Mouse (Mus musculus): Measurements from ENCODE around the gene Olfr1250. TPM values are rescaled to one million over a fixed set of nuclear protein-coding genes. Genes with fewer than 3 reads are reported as not detected.
"Not testable (repeated sequence)": the region's sequence is repeated elsewhere in the genome, so short reads cannot be mapped to it uniquely, and the experiment has no call there.

Olfr1250 gene
- polyA plus RNA-seq (2012), result not detected in 2 replicates

DNA sequence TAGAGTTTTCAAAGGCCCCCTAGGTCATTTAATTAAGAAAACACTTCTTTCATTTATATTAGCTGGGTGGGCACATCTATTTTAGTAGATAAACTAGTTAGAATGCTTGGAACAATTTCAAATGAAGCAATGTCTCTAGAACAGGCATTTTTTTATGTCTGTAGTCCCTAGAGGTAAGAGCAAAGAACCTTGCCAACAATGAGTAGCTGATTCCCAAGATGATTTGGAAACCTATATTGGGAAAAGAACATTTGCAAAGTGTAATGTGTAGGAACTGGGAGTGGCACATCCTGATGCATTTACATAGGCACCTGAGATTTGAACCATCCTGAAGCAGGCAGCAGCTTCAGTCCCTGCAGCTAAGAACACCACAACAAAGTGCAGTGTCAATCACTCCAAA lies at the start of gene Olfr1250:
TSS of gene Olfr1250 (minus strand) at position 101 of the 400 bp plus-strand sequence.
- TF ChIP-seq GATA1 (IDR thresholded peaks at IDR 0.05; ENCODE audit: low read length), result no peak

DNA sequence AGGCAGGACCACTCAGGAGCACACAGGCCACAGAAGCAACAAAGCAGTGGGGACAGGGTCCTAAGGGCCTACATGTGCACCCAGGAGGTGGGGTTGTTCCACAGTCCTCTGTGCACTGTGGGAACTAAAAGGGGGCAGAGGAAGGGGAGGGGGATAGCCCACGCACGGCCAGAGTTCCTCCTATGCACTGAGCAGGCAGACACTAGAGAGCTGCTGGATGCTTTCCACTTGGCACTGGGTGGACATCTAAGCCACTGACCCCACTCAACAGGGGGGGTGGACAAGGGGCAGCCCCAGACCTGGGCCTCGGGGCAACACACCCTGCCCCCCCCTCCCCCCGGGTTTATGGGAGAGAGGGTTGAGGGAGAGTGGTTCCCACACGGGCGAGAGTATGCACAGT lies 30.7 kb upstream of the Olfr1250 start:
- no peak for TF ChIP-seq GATA1 (IDR thresholded peaks at IDR 0.05; ENCODE audit: low read length)

DNA sequence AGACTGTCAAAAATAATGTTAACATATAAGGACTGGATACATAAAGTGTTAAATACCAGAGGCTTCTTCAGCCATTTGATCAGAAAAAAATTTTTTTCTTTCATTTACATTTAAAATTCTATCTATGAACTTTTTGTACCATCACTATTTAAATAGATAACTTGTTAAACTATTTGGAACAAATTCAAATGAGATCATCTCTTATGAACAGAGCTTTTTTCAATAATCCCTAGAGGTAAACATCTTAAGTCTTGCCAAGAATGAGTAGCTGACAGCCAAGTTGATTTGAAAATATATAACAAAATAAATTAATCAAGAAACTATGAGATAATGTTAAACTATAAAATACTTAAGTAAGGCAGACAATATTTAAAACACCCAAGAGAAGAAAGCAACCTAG lies 10.6 kb upstream of the Olfr1250 start, which contains the start of gene Olfr1251:
TSS of gene Olfr1251 (minus strand) at position 101 of the 400 bp plus-strand sequence.
- no peak for TF ChIP-seq GATA1 (IDR thresholded peaks at IDR 0.05; ENCODE audit: low read length)

DNA sequence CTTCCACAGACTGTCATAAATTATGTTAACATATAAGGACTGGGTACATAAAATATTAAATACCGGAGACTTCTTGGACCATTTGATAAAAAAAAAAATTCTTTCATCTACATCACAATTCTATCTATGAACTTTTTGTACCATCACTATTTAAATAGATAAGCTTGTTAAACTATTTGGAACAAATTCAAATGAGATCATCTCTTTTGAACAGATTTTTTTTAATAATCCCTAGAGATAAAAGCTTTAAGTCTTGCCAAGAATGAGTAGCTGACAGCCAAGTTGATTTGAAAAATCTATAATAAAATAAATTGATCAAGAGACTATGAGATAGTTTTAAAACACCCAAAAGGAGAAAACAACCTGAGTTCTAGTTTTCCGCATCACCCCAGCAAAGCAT lies 26.4 kb downstream of the Olfr1250 start, which contains the start of gene Olfr1249:
TSS of gene Olfr1249 (minus strand) at position 101 of the 400 bp plus-strand sequence.
- TF ChIP-seq GATA1 (IDR thresholded peaks at IDR 0.05; ENCODE audit: low read length), result no peak

DNA sequence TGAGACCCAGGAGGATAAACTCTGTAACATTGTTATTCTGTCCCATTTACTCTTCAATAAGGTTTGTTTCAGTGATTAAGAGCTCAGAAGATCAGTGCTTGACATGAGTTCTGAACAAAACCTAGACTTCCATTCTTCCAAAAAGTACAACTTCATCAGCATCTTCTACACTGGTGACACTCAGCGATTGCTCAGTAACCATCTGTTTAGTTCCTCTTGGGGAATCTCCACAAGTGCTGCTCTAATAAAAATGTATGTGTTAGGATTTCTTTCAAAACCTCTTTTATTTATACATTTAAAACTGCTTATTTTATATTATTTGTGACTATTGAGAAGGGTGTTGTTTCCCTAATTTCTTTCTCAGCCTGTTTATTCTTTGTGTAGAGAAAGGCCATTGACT lies 43.1 kb downstream of the Olfr1250 start, which contains the start of gene Olfr1248:
TSS of gene Olfr1248 (minus strand) at position 101 of the 400 bp plus-strand sequence.
- not testable (repeated sequence) for TF ChIP-seq GATA1 (IDR thresholded peaks at IDR 0.05; ENCODE audit: low read length)

DNA sequence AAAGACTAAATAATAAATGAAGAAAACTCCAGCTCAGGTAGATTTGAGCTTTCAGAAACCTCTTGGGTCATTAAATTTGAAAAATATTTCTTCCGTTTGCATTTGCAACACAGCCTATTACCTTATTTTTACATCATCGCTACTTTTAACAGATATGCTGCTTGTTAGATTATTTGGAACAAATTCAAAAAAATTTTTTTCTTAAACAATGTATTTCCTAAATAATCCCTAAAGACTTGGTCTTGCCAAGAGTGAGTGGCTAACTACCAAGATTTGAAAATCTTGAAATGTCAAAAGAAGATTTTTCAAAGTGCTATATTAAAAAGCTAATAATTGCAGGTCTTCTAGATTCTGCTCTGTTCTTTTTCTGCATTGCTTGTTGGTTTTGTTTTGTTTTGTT lies 47.2 kb downstream of the Olfr1250 start, which contains the start of gene Olfr1247:
TSS of gene Olfr1247 (minus strand) at position 101 of the 400 bp plus-strand sequence.
- no peak for TF ChIP-seq GATA1 (IDR thresholded peaks at IDR 0.05; ENCODE audit: low read length)

Other genes starting within 250 kb of the Olfr1250 start
- not detected in 2 replicates for gene Olfr1239, start 241.1 kb downstream of the Olfr1250 start, polyA plus RNA-seq (2012)
- not detected in 2 replicates for gene Olfr1240, start 218.5 kb downstream of the Olfr1250 start, polyA plus RNA-seq (2012)
- not detected in 2 replicates for gene Olfr1241, start 174.3 kb downstream of the Olfr1250 start, polyA plus RNA-seq (2012)
- gene Olfr1242, start 163.1 kb downstream of the Olfr1250 start, polyA plus RNA-seq (2012), result not detected in 2 replicates
- gene Olfr1243, start 130.0 kb downstream of the Olfr1250 start, polyA plus RNA-seq (2012), result not detected in 2 replicates
- gene Olfr1245, start 83.0 kb downstream of the Olfr1250 start, polyA plus RNA-seq (2012), result not detected in 2 replicates
- not detected in 2 replicates for gene Olfr1246, start 68.3 kb downstream of the Olfr1250 start, polyA plus RNA-seq (2012)
- not detected in 2 replicates for gene Olfr1247, start 47.3 kb downstream of the Olfr1250 start, polyA plus RNA-seq (2012)
- gene Olfr1248, start 43.2 kb downstream of the Olfr1250 start, polyA plus RNA-seq (2012), result not detected in 2 replicates
- not detected in 2 replicates for gene Olfr1249, start 26.5 kb downstream of the Olfr1250 start, polyA plus RNA-seq (2012)
- gene Olfr1251, start 10.5 kb upstream of the Olfr1250 start, polyA plus RNA-seq (2012), result not detected in 2 replicates
- gene Olfr1252, start 63.5 kb upstream of the Olfr1250 start, polyA plus RNA-seq (2012), result not detected in 2 replicates
- not detected in 2 replicates for gene Olfr1253, start 95.6 kb upstream of the Olfr1250 start, polyA plus RNA-seq (2012)
- gene Olfr1254, start 132.2 kb upstream of the Olfr1250 start, polyA plus RNA-seq (2012), result not detected in 2 replicates
- gene Olfr1255, start 150.6 kb upstream of the Olfr1250 start, polyA plus RNA-seq (2012), result not detected in 2 replicates
- gene Olfr1256, start 180.1 kb upstream of the Olfr1250 start, polyA plus RNA-seq (2012), result not detected in 2 replicates
- not detected in 2 replicates for gene Olfr48, start 186.7 kb upstream of the Olfr1250 start, polyA plus RNA-seq (2012)
- not detected in 2 replicates for gene Olfr1257, start 217.0 kb upstream of the Olfr1250 start, polyA plus RNA-seq (2012)

Measured in G1E-ER4 (cell line).